Mouse (Mus musculus): ENCODE measurements around the gene Aars. TPM values are rescaled to one million over a fixed set of nuclear protein-coding genes. Genes with fewer than 3 reads are reported as not detected.

Aars gene
- polyA plus RNA-seq, 1 experiment from 2014 or later: 82.0 TPM

GRCm38 (mm10) chr8:111031572-111031971 is 1.4 kb upstream of the Aars start, which contains the start of gene Ddx19b:
TSS of gene Ddx19b (minus strand) at chr8:111031751.
- Histone ChIP-seq H3K27me3 (peaks cover 19% of the 10 kb centered on the region; the same call in 1 of the 2 replicates), H3K4me2 (replicated peaks) (no peak within 1 kb of the TSS), H3K9me3 (no peaks in the 10 kb centered on the region), H3K4me3 (no peak within 1 kb of the TSS), H3K4me1 (peaks cover 27% of the 10 kb centered on the region), H3K9ac (replicated peaks) (no peak within 1 kb of the TSS), H3K36me3 (peaks cover 4% of the 10 kb centered on the region), H3K27ac (replicated peaks) (no peak within 1 kb of the TSS)
- WGBS: 92% methylated on average over 19 of the region's 19 CpGs
- ATAC-seq (ENCODE audit: low FRiP score, low read depth): no peak

GRCm38 (mm10) chr8:111033482-111034215 is 705 bp downstream of the Aars start:
- Histone ChIP-seq H3K4me3 (peak overlapping the region; percentile 77), H3K9ac (replicated peaks) (peak overlapping the region; percentile 76), H3K4me1 (peaks cover 21% of the 10 kb centered on the region), H3K27me3 (peaks cover 19% of the 10 kb centered on the region; the same call in 1 of the 2 replicates), H3K27ac (replicated peaks) (peak overlapping the region; percentile 84), H3K4me2 (replicated peaks) (peak overlapping the region; percentile 69), H3K36me3 (peaks cover 19% of the 10 kb centered on the region), H3K9me3 (no peaks in the 10 kb centered on the region)
- ATAC-seq (ENCODE audit: low FRiP score, low read depth): peak; percentile 99
- 5% methylated on average over 37 of the region's 37 CpGs for WGBS

- peak; percentile 3; the same call in 1 of the 2 replicates for ATAC-seq (ENCODE audit: low FRiP score, low read depth)
- peaks cover 21% of the 10 kb centered on the region for H3K4me1 ChIP-seq
Observed at GRCm38 (mm10) chr8:111034276-111034675, 1.3 kb downstream of the Aars start.

GRCm38 (mm10) chr8:111036591-111036990 is 3.6 kb downstream of the Aars start:
- ATAC-seq (ENCODE audit: low FRiP score, low read depth): no peak
- Histone ChIP-seq H3K27me3 (peaks cover 4% of the 10 kb centered on the region; the same call in 1 of the 2 replicates), H3K36me3 (peaks cover 46% of the 10 kb centered on the region), H3K4me1 (peaks cover 21% of the 10 kb centered on the region), H3K27ac (replicated peaks) (no peak overlapping the region), H3K9ac (replicated peaks) (no peak overlapping the region), H3K4me3 (no peak overlapping the region), H3K9me3 (no peaks in the 10 kb centered on the region), H3K4me2 (replicated peaks) (no peak overlapping the region)
- 94% methylated on average over 15 of the region's 15 CpGs for WGBS

More at GRCm38 (mm10) chr8:111034276-111034675, 1.3 kb downstream of the Aars start:
- WGBS: 28% methylated on average over 12 of the region's 12 CpGs
- Histone ChIP-seq H3K9ac (replicated peaks) (peak overlapping the region; percentile 76), H3K36me3 (peaks cover 25% of the 10 kb centered on the region), H3K4me2 (replicated peaks) (peak overlapping the region; percentile 69), H3K4me3 (peak overlapping the region; percentile 77), H3K27ac (replicated peaks) (peak overlapping the region; percentile 84), H3K9me3 (no peaks in the 10 kb centered on the region), H3K27me3 (peaks cover 19% of the 10 kb centered on the region; the same call in 1 of the 2 replicates)

- no peaks in the 10 kb centered on the region for H3K9me3 ChIP-seq
- H3K27me3 ChIP-seq: no peaks in the 10 kb centered on the region
- H3K36me3 ChIP-seq: peaks cover 90% of the 10 kb centered on the region
- ATAC-seq (ENCODE audit: low FRiP score, low read depth): no peak
- no peaks in the 10 kb centered on the region for H3K4me1 ChIP-seq
- H3K27ac ChIP-seq (replicated peaks): no peak overlapping the region
- no peak overlapping the region for H3K9ac ChIP-seq (replicated peaks)
- H3K4me2 ChIP-seq (replicated peaks): no peak overlapping the region
- no peak overlapping the region for H3K4me3 ChIP-seq
- 95% methylated on average over 19 of the region's 19 CpGs for WGBS
Observed at GRCm38 (mm10) chr8:111042546-111042945, 9.6 kb downstream of the Aars start.

- H3K4me2 ChIP-seq (replicated peaks): no peak overlapping the region
- no peak overlapping the region for H3K4me3 ChIP-seq
- no peak for ATAC-seq (ENCODE audit: low FRiP score, low read depth)
- peaks cover 94% of the 10 kb centered on the region for H3K36me3 ChIP-seq
- no peaks in the 10 kb centered on the region for H3K9me3 ChIP-seq
- H3K4me1 ChIP-seq: no peaks in the 10 kb centered on the region
- no peak overlapping the region for H3K9ac ChIP-seq (replicated peaks)
- no peaks in the 10 kb centered on the region for H3K27me3 ChIP-seq
- no peak overlapping the region for H3K27ac ChIP-seq (replicated peaks)
- 53% methylated on average over 2 of the region's 2 CpGs for WGBS
Observed at GRCm38 (mm10) chr8:111044003-111044734, 11.2 kb downstream of the Aars start.

GRCm38 (mm10) chr8:111048694-111049093 is 15.8 kb downstream of the Aars start:
- ATAC-seq (ENCODE audit: low FRiP score, low read depth): no peak
- Histone ChIP-seq H3K27ac (replicated peaks) (no peak overlapping the region), H3K4me1 (no peaks in the 10 kb centered on the region), H3K36me3 (peaks cover 94% of the 10 kb centered on the region), H3K27me3 (no peaks in the 10 kb centered on the region), H3K9me3 (no peaks in the 10 kb centered on the region), H3K4me3 (no peak overlapping the region), H3K4me2 (replicated peaks) (no peak overlapping the region), H3K9ac (replicated peaks) (no peak overlapping the region)
- WGBS: 96% methylated on average over 2 of the region's 2 CpGs

- H3K9me3 ChIP-seq: no peaks in the 10 kb centered on the region
- H3K4me1 ChIP-seq: no peaks in the 10 kb centered on the region
- H3K4me3 ChIP-seq: no peak overlapping the region
- no peaks in the 10 kb centered on the region for H3K27me3 ChIP-seq
- 95% methylated on average over 7 of the region's 7 CpGs for WGBS
- ATAC-seq (ENCODE audit: low FRiP score, low read depth): no peak
- H3K9ac ChIP-seq (replicated peaks): no peak overlapping the region
- peaks cover 97% of the 10 kb centered on the region for H3K36me3 ChIP-seq
- H3K27ac ChIP-seq (replicated peaks): no peak overlapping the region
- no peak overlapping the region for H3K4me2 ChIP-seq (replicated peaks)
Observed at GRCm38 (mm10) chr8:111049106-111049505, 16.2 kb downstream of the Aars start.

- Histone ChIP-seq H3K4me2 (replicated peaks) (no peak overlapping the region), H3K4me3 (no peak overlapping the region), H3K4me1 (peaks cover 12% of the 10 kb centered on the region), H3K9me3 (no peaks in the 10 kb centered on the region), H3K27me3 (no peaks in the 10 kb centered on the region), H3K27ac (replicated peaks) (no peak overlapping the region), H3K9ac (replicated peaks) (no peak overlapping the region), H3K36me3 (peaks cover 70% of the 10 kb centered on the region)
- 97% methylated on average over 12 of the region's 12 CpGs for WGBS
- no peak for ATAC-seq (ENCODE audit: low FRiP score, low read depth)
Observed at GRCm38 (mm10) chr8:111053827-111054518, 21.0 kb downstream of the Aars start.

- WGBS: 94% methylated on average over 17 of the region's 17 CpGs
- no peak overlapping the region for H3K9ac ChIP-seq (replicated peaks)
- peaks cover 59% of the 10 kb centered on the region for H3K36me3 ChIP-seq
Observed at GRCm38 (mm10) chr8:111055031-111055634, 22.2 kb downstream of the Aars start.

GRCm38 (mm10) chr8:111055661-111056060 is 22.7 kb downstream of the Aars start:
- H3K27me3 ChIP-seq: 0 out of 2 replicates have a peak, but pooled peaks cover 2% of the 10 kb centered on the region
- H3K4me2 ChIP-seq (replicated peaks): no peak overlapping the region
- peaks cover 12% of the 10 kb centered on the region for H3K4me1 ChIP-seq
- 60% methylated on average over 2 of the region's 2 CpGs for WGBS
- H3K36me3 ChIP-seq: peaks cover 53% of the 10 kb centered on the region
- ATAC-seq (ENCODE audit: low FRiP score, low read depth): peak; percentile 39; the same call in 1 of the 2 replicates
- no peaks in the 10 kb centered on the region for H3K9me3 ChIP-seq
- H3K9ac ChIP-seq (replicated peaks): no peak overlapping the region
- H3K27ac ChIP-seq (replicated peaks): no peak overlapping the region
- 0 out of 2 replicates have a peak overlapping the region, but pooled peaks have one; percentile 99 for H3K4me3 ChIP-seq

More at GRCm38 (mm10) chr8:111055031-111055634, 22.2 kb downstream of the Aars start:
- Histone ChIP-seq H3K27ac (replicated peaks) (no peak overlapping the region), H3K4me2 (replicated peaks) (no peak overlapping the region), H3K9me3 (no peaks in the 10 kb centered on the region), H3K27me3 (no peaks in the 10 kb centered on the region), H3K4me1 (peaks cover 12% of the 10 kb centered on the region), H3K4me3 (no peak overlapping the region)
- no peak for ATAC-seq (ENCODE audit: low FRiP score, low read depth)

All from midbrain, embryonic 12.5 days (tissue).